Mouse (Mus musculus) limb, embryonic 13.5 days (tissue): Measurements from ENCODE around the gene Fastkd3. TPM values are rescaled to one million over a fixed set of nuclear protein-coding genes. Genes with fewer than 3 reads are reported as not detected.
A peak's percentile ranks its signal among the peaks of the same experiment; 100 is the strongest.
"Not testable (repeated sequence)": the region's sequence is repeated elsewhere in the genome, so short reads cannot be mapped to it uniquely, and the experiment has no call there.

Experiments used
- ATAC-seq: fragments of 200-750 bp; cut with Nextera tagmentation; 2 replicates; pipeline ENCODE4 v1.8.0; 2017; ENCODE audit warnings: low read depth, moderate number of reproducible peaks, moderate TSS enrichment; ENCODE audit not compliant: low FRiP score
- H3K27ac ChIP-seq: fragments of 300-500 bp; sonication (generic); 2 replicates; pipeline ENCODE4 v1.5.1; 2015; ENCODE audit warnings: inconsistent platforms, mild to moderate bottlenecking, moderate library complexity
- H3K27me3 ChIP-seq: fragments of 300-500 bp; sonication (generic); 2 replicates; pipeline ENCODE4 v1.6.1; 2015; ENCODE audit warnings: mild to moderate bottlenecking, inconsistent platforms
- H3K36me3 ChIP-seq: fragments of 300-500 bp; sonication (generic); 2 replicates; pipeline ENCODE4 v1.6.1; 2015; ENCODE audit warnings: inconsistent platforms, mild to moderate bottlenecking, moderate library complexity
- H3K4me1 ChIP-seq: fragments of 300-500 bp; sonication (generic); 2 replicates; pipeline ENCODE4 v1.6.1; 2015; ENCODE audit warnings: inconsistent platforms
- H3K4me2 ChIP-seq: fragments of 300-500 bp; sonication (generic); replicated peaks from 2 replicates; pipeline ENCODE4 v1.6.1; 2015; ENCODE audit warnings: inconsistent platforms, mild to moderate bottlenecking, moderate library complexity
- H3K4me3 ChIP-seq: fragments of 300-500 bp; sonication (generic); 2 replicates; pipeline ENCODE4 v1.5.1; 2015; ENCODE audit warnings: moderate library complexity, mild to moderate bottlenecking, inconsistent platforms
- H3K9ac ChIP-seq: fragments of 300-500 bp; sonication (generic); 2 replicates; pipeline ENCODE4 v1.6.1; 2015; ENCODE audit warnings: mild to moderate bottlenecking, inconsistent platforms
- H3K9me3 ChIP-seq: fragments of 300-500 bp; sonication (generic); 2 replicates; pipeline ENCODE4 v1.6.1; 2016; ENCODE audit warnings: inconsistent platforms
- WGBS: fragments of 180-500 bp; shearing (Covaris S2); methylation state at CpG from one replicate; pipeline ENCODE4 v1.1.7; 2015; 5-methylcytosine and 5-hydroxymethylcytosine counted together
- polyA plus RNA-seq: library from polyadenylated mRNA; unstranded; fragments of >200 nt; fragmentation: Nextera tagmentation; extraction: Ambion mirVana; gene quantifications from 2 replicates; pipeline ENCODE4 v1.2.1, GENCODE M21; 2015

Fastkd3 gene
- 32.4 and 38.1 TPM in 2 replicates for polyA plus RNA-seq

- H3K9me3 ChIP-seq: no peaks in the 10 kb centered on the region
- under 1% methylated on average over 81 of the region's 81 CpGs for WGBS
- no peaks in the 10 kb centered on the region for H3K27me3 ChIP-seq
- H3K4me1 ChIP-seq: peaks cover 18% of the 10 kb centered on the region
- peak within 1 kb of the TSS; percentile 73; the same call in 1 of the 2 replicates for H3K27ac ChIP-seq
- H3K9ac ChIP-seq: peak within 1 kb of the TSS; percentile 83
- peaks cover 50% of the 10 kb centered on the region for H3K36me3 ChIP-seq
- ATAC-seq: peak; percentile 99
- H3K4me2 ChIP-seq: peak within 1 kb of the TSS; percentile 93
- peak within 1 kb of the TSS; percentile 80 for H3K4me3 ChIP-seq
Observed at GRCm38 (mm10) chr13:68581747-68582516, at the start of gene Fastkd3, which contains the start of gene Mtrr. TSS of gene Fastkd3 (plus strand) at chr13:68582234. TSS of gene Mtrr (minus strand) at chr13:68582149.

- H3K4me2 ChIP-seq, ATAC-seq, H3K36me3 ChIP-seq, H3K4me3 ChIP-seq, H3K9ac ChIP-seq, H3K27me3 ChIP-seq, H3K27ac ChIP-seq, H3K4me1 ChIP-seq, H3K9me3 ChIP-seq: not testable (repeated sequence)
- 25% methylated on average over 6 of the region's 6 CpGs for WGBS
Observed at GRCm38 (mm10) chr13:68553391-68553790, 28.6 kb upstream of the Fastkd3 start.

DNA sequence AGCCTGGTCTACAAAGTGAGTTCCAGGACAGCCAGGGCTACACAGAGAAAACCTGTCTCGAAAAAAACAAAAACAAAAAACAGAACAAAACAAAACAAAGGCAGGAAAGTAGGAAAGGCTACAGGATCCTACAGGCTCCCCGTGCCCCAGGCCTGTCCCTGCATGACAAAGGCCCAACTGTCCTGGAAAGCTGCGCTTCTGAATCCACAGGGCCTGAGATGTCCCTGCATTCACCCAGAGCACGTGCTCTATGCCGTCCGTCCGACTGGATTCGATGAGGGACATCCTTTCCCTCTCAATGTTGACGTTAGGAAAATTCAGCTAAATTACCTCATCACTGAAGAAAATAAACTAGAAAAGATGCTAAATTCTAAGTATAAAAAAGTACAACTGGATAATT is 13.9 kb upstream of the Fastkd3 start:
- H3K4me2 ChIP-seq: no peak overlapping the region
- no peak for ATAC-seq
- no peaks in the 10 kb centered on the region for H3K9me3 ChIP-seq
- H3K27me3 ChIP-seq: no peaks in the 10 kb centered on the region
- H3K4me3 ChIP-seq: no peak overlapping the region
- WGBS: 95% methylated on average over 9 of the region's 9 CpGs
- H3K9ac ChIP-seq: no peak overlapping the region
- peaks cover 9% of the 10 kb centered on the region for H3K4me1 ChIP-seq
- no peak overlapping the region for H3K27ac ChIP-seq
- peaks cover 70% of the 10 kb centered on the region for H3K36me3 ChIP-seq

DNA sequence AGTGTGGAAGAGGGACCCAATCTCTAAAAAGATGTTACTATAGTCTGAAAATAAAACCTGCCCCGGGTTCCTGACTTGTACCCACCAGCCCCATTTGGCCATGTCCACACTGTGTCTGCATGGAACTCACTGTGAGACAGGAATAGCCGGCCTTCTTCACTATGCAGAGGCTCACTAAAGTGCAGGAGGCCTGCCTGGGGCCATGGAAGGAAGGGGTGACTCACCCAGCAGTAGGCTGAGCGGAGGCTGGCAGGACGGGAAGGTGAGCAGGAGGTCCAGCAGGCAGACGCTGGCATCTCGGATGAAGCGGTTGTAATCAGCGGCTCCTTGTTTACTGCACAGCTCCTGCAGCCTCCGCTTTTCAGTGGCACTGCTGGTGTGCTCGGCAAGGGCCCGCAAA is 13.5 kb upstream of the Fastkd3 start:
- Histone ChIP-seq H3K4me2 (no peak overlapping the region), H3K27ac (no peak overlapping the region), H3K9me3 (no peaks in the 10 kb centered on the region), H3K4me1 (peaks cover 13% of the 10 kb centered on the region), H3K27me3 (no peaks in the 10 kb centered on the region), H3K9ac (no peak overlapping the region), H3K4me3 (no peak overlapping the region), H3K36me3 (peaks cover 66% of the 10 kb centered on the region)
- 86% methylated on average over 11 of the region's 11 CpGs for whole genome bisulfite sequencing
- no peak for ATAC-seq

- Histone ChIP-seq H3K4me3 (no peak overlapping the region), H3K4me1 (peaks cover 16% of the 10 kb centered on the region), H3K4me2 (no peak overlapping the region; the same call in 1 of the 2 replicates), H3K27ac (no peak overlapping the region), H3K36me3 (peaks cover 58% of the 10 kb centered on the region), H3K9me3 (no peaks in the 10 kb centered on the region), H3K9ac (no peak overlapping the region), H3K27me3 (no peaks in the 10 kb centered on the region)
- peak; percentile 45; the same call in 1 of the 2 replicates for ATAC-seq
- 61% methylated on average over 17 of the region's 17 CpGs for WGBS
Observed at GRCm38 (mm10) chr13:68569589-68570336, 12.3 kb upstream of the Fastkd3 start.

GRCm38 (mm10) chr13:68572247-68572646 is 9.8 kb upstream of the Fastkd3 start:
- Histone ChIP-seq H3K4me2 (no peak overlapping the region), H3K27ac (peak overlapping the region; percentile 77; the same call in 1 of the 2 replicates), H3K9ac (no peak overlapping the region), H3K4me1 (peaks cover 16% of the 10 kb centered on the region), H3K27me3 (no peaks in the 10 kb centered on the region), H3K4me3 (no peak overlapping the region), H3K36me3 (peaks cover 59% of the 10 kb centered on the region), H3K9me3 (no peaks in the 10 kb centered on the region)
- no peak for ATAC-seq
- 73% methylated on average over 19 of the region's 19 CpGs for WGBS

DNA sequence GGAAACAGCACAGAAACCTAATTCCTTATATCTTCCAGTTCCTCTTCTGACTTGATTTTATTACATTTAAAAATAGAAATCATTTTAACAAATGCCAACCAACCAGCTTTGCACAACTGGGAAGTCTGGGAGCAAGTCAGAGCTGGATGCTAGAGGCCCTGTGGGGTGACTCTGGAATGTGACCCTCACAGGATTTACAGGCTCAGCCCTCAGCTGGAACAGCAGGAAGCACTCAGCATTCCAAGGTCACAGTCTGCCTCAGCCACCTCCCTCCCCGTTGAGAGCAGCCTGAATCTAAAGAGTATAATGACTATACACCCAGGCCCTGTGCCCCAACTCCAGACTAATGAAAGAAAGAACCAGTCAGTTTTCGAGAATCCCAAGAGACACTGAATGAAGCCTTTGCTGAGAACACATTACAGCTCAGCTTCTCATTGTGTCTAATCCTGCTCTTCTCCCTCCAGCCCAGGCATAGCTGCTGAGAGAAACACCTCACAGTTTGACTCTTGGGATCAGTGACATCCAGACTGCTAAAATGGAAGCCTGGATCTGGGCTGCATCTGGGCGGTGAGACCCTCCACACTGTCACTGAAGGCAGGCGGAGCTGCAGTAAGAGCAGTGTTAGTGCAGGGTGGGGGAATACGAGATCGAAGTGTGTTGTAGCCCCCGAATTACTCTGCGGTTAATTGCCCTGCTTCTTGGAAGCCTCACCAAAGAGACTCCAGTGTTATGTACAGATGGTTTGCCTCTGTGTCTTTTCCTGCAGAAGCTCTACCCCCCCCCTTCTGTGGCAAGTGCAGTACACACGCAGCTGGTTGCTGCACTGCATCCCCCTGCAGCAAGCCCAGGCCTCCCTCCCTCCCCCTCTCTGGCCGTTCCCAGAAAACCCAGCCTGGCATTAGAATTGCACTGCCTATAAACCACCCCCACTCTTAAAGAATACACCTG is 8.8 kb upstream of the Fastkd3 start:
- Histone ChIP-seq H3K4me2 (0 out of 2 replicates have a peak overlapping the region, but pooled peaks have one; percentile 4), H3K9me3 (no peaks in the 10 kb centered on the region), H3K27ac (peak overlapping the region; percentile 77), H3K4me3 (no peak overlapping the region), H3K4me1 (peaks cover 16% of the 10 kb centered on the region), H3K36me3 (peaks cover 60% of the 10 kb centered on the region), H3K9ac (peak overlapping the region; percentile 48), H3K27me3 (no peaks in the 10 kb centered on the region)
- peak; percentile 79 for ATAC-seq
- WGBS: 29% methylated on average over 10 of the region's 10 CpGs

GRCm38 (mm10) chr13:68574398-68574797 is 7.6 kb upstream of the Fastkd3 start:
- Histone ChIP-seq H3K9ac (no peak overlapping the region), H3K36me3 (peaks cover 64% of the 10 kb centered on the region), H3K9me3 (no peaks in the 10 kb centered on the region), H3K27ac (0 out of 2 replicates have a peak overlapping the region, but pooled peaks have one; percentile 44), H3K4me2 (no peak overlapping the region), H3K4me1 (peaks cover 16% of the 10 kb centered on the region), H3K27me3 (no peaks in the 10 kb centered on the region), H3K4me3 (no peak overlapping the region)
- ATAC-seq: no peak
- WGBS: 68% methylated on average over 4 of the region's 4 CpGs

- Histone ChIP-seq H3K9me3 (no peaks in the 10 kb centered on the region), H3K36me3 (peaks cover 44% of the 10 kb centered on the region), H3K4me2 (no peak overlapping the region), H3K4me1 (peaks cover 18% of the 10 kb centered on the region), H3K27ac (no peak overlapping the region), H3K27me3 (no peaks in the 10 kb centered on the region), H3K9ac (no peak overlapping the region), H3K4me3 (no peak overlapping the region)
- WGBS: 93% methylated on average over 7 of the region's 7 CpGs
- ATAC-seq: no peak
Observed at GRCm38 (mm10) chr13:68577945-68578344, 4.1 kb upstream of the Fastkd3 start.

- no peak; the same call in 1 of the 2 replicates for ATAC-seq
- peak overlapping the region; percentile 80 for H3K4me3 ChIP-seq
- H3K9ac ChIP-seq: peak overlapping the region; percentile 73
- WGBS: 24% methylated on average over 14 of the region's 14 CpGs
- peak overlapping the region; percentile 73; the same call in 1 of the 2 replicates for H3K27ac ChIP-seq
- peaks cover 51% of the 10 kb centered on the region for H3K36me3 ChIP-seq
- no peaks in the 10 kb centered on the region for H3K27me3 ChIP-seq
- H3K9me3 ChIP-seq: no peaks in the 10 kb centered on the region
- H3K4me1 ChIP-seq: peaks cover 18% of the 10 kb centered on the region
- peak overlapping the region; percentile 93 for H3K4me2 ChIP-seq
Observed at GRCm38 (mm10) chr13:68581086-68581740, 821 bp upstream of the Fastkd3 start.

GRCm38 (mm10) chr13:68582517-68582780 is 415 bp downstream of the Fastkd3 start:
- H3K9me3 ChIP-seq: no peaks in the 10 kb centered on the region
- H3K27ac ChIP-seq: peak overlapping the region; percentile 73; the same call in 1 of the 2 replicates
- H3K9ac ChIP-seq: peak overlapping the region; percentile 83
- peak overlapping the region; percentile 80 for H3K4me3 ChIP-seq
- WGBS: 1% methylated on average over 11 of the region's 11 CpGs
- peaks cover 18% of the 10 kb centered on the region for H3K4me1 ChIP-seq
- peaks cover 50% of the 10 kb centered on the region for H3K36me3 ChIP-seq
- H3K4me2 ChIP-seq: peak overlapping the region; percentile 93
- peak; percentile 3; the same call in 1 of the 2 replicates for ATAC-seq
- no peaks in the 10 kb centered on the region for H3K27me3 ChIP-seq
